Mouse (Mus musculus) bone marrow, adult 2 months (tissue): ENCODE measurements around the gene Rgma.

Experiments used
- CTCF ChIP-seq: fragments of 200-500 bp; IDR thresholded peaks from 2 replicates; pipeline ENCODE4 v1.5.1; 2011; ENCODE audit warnings: low read length, control low read depth; ENCODE audit not compliant: control insufficient read depth, insufficient read depth
- POLR2A ChIP-seq: fragments of 200-500 bp; IDR thresholded peaks from 2 replicates; pipeline ENCODE4 v1.6.1; 2011; ENCODE audit warnings: low read depth, mild to moderate bottlenecking, control low read depth, low read length, borderline replicate concordance; ENCODE audit not compliant: control insufficient read depth

DNA sequence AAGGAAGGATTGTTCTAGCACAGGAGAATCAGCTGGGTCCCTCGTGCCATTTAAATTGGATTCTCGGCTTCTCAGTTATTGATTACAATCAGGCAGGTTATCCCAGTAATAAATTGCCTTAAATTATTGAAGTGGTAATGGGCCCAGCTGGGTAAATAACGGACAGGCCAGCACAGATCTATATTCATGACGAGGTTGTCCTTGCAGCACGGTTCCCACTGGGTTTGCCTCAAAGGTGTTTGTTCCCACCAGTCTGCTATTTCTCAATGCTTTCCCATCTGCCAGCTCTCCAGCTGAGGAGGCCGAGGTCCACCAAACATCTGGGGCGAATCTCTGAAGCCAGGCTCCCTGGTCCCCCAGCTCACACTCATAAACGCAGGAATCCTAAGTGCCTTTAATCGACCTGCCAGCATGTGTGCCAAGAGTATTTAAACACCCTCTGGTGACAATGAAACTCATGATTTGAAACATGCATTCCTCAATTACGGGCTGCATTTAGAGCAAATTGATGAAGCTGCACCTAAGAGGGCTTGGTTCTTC is 26.7 kb upstream of the Rgma start:
- TF ChIP-seq POLR2A, result no peak
- TF ChIP-seq CTCF, result no peak
